Mouse (Mus musculus) kidney, adult 2 months (tissue): Measurements from ENCODE around the gene Rsad1. TPM values are rescaled to one million over a fixed set of nuclear protein-coding genes. Genes with fewer than 3 reads are reported as not detected.

Experiments used
- DNase-seq: peaks from one replicate; pipeline ENCODE4 v3.0.0; 2021
- H3K27ac ChIP-seq: fragments of 200-500 bp; 2 replicates; pipeline ENCODE4 v1.5.1; 2012; ENCODE audit warnings: low read depth, low read length, control low read depth, inconsistent platforms; ENCODE audit not compliant: insufficient read depth
- H3K27me3 ChIP-seq: fragments of 200-500 bp; replicated peaks from 2 replicates; pipeline ENCODE4 v1.6.1; 2012; ENCODE audit warnings: mild to moderate bottlenecking, moderate library complexity, low read length, inconsistent platforms; ENCODE audit not compliant: control insufficient read depth, insufficient read depth
- H3K36me3 ChIP-seq: fragments of 200-500 bp; 2 replicates; pipeline ENCODE4 v1.6.1; 2012; ENCODE audit warnings: mild to moderate bottlenecking, moderate library complexity, low read length, inconsistent platforms; ENCODE audit not compliant: control insufficient read depth, insufficient read depth
- H3K4me1 ChIP-seq: fragments of 200-500 bp; 2 replicates; pipeline ENCODE4 v1.6.1; 2011; ENCODE audit warnings: low read length; ENCODE audit not compliant: control insufficient read depth, insufficient read depth
- H3K4me3 ChIP-seq: fragments of 200-500 bp; 2 replicates; pipeline ENCODE4 v1.5.1; 2011; ENCODE audit warnings: mild to moderate bottlenecking, low read depth, low read length, control low read depth; ENCODE audit not compliant: insufficient read depth
- CTCF ChIP-seq: fragments of 200-500 bp; conservative IDR thresholded peaks from 2 replicates; pipeline ENCODE4 v1.5.1; 2011; ENCODE audit warnings: low read depth, mild to moderate bottlenecking, control low read depth, low read length, moderate library complexity, mixed read lengths; ENCODE audit not compliant: insufficient read depth, insufficient read length
- POLR2A ChIP-seq: fragments of 200-500 bp; IDR thresholded peaks from one replicate; pipeline ENCODE4 v1.6.1; 2011; ENCODE audit warnings: low read depth, low read length, control low read depth
- WGBS: fragments of 180-500 bp; shearing (Covaris S2); methylation state at CpG from one replicate; pipeline ENCODE4 v1.1.7; 2018; 5-methylcytosine and 5-hydroxymethylcytosine counted together
- polyA plus RNA-seq: library from polyadenylated mRNA; depleted of rRNA; stranded (reverse); fragments of >200 nt; gene quantifications from 2 replicates; pipeline ENCODE4 v1.2.3, GENCODE M21; 2012

The Rsad1 gene
- polyA plus RNA-seq, 1 experiment: 8.6 TPM

GRCm38 (mm10) chr11:94513452-94513851 is 35.6 kb downstream of the Rsad1 start:
- no peak overlapping the region for H3K27ac ChIP-seq
- 56% methylated on average over 9 of the region's 9 CpGs for WGBS
- no peaks in the 10 kb centered on the region for H3K36me3 ChIP-seq
- no peaks in the 10 kb centered on the region; the same call in 1 of the 2 replicates for H3K4me1 ChIP-seq
- H3K4me3 ChIP-seq: no peak overlapping the region
- H3K27me3 ChIP-seq: no peaks in the 10 kb centered on the region
- TF ChIP-seq POLR2A (no peak), CTCF (no peak)
- DNase-seq: no peak

GRCm38 (mm10) chr11:94508976-94509375 is 40.1 kb downstream of the Rsad1 start:
- H3K27ac ChIP-seq: peak overlapping the region; percentile 10; the same call in 1 of the 2 replicates
- no peaks in the 10 kb centered on the region for H3K36me3 ChIP-seq
- DNase-seq: peak; percentile 61
- 58% methylated on average over 10 of the region's 10 CpGs for WGBS
- no peak for TF ChIP-seq CTCF
- no peak for TF ChIP-seq POLR2A
- no peaks in the 10 kb centered on the region for H3K27me3 ChIP-seq
- H3K4me1 ChIP-seq: no peaks in the 10 kb centered on the region; the same call in 1 of the 2 replicates
- H3K4me3 ChIP-seq: no peak overlapping the region

- Histone ChIP-seq H3K4me3 (no peak overlapping the region), H3K4me1 (no peaks in the 10 kb centered on the region), H3K27me3 (no peaks in the 10 kb centered on the region), H3K27ac (no peak overlapping the region), H3K36me3 (no peaks in the 10 kb centered on the region)
- DNase-seq: no peak
- TF ChIP-seq CTCF (no peak), POLR2A (no peak)
- 87% methylated on average over 8 of the region's 8 CpGs for WGBS
Observed at GRCm38 (mm10) chr11:94501482-94501881, 47.6 kb downstream of the Rsad1 start.

GRCm38 (mm10) chr11:94500362-94500761 is 48.7 kb downstream of the Rsad1 start:
- DNase-seq: no peak
- H3K27me3 ChIP-seq: no peaks in the 10 kb centered on the region
- TF ChIP-seq POLR2A: no peak
- TF ChIP-seq CTCF: no peak
- H3K27ac ChIP-seq: peak overlapping the region; percentile 77
- 38% methylated on average over 8 of the region's 8 CpGs for WGBS
- H3K4me3 ChIP-seq: peak overlapping the region; percentile 48
- 0 out of 2 replicates have a peak, but pooled peaks cover 2% of the 10 kb centered on the region for H3K4me1 ChIP-seq
- no peaks in the 10 kb centered on the region for H3K36me3 ChIP-seq

GRCm38 (mm10) chr11:94499661-94500152 is 49.3 kb downstream of the Rsad1 start, which contains the start of gene Epn3:
Epn3 (minus strand) TSS chr11:94499974.
- TF ChIP-seq POLR2A (peak; percentile 10), CTCF (no peak)
- DNase-seq: peak; percentile 61
- Histone ChIP-seq H3K4me3 (peak within 1 kb of the TSS; percentile 48), H3K27ac (peak within 1 kb of the TSS; percentile 82), H3K36me3 (no peaks in the 10 kb centered on the region), H3K27me3 (no peaks in the 10 kb centered on the region), H3K4me1 (0 out of 2 replicates have a peak, but pooled peaks cover 2% of the 10 kb centered on the region)
- WGBS: 1% methylated on average over 26 of the region's 26 CpGs

GRCm38 (mm10) chr11:94499035-94499434 is 50.0 kb downstream of the Rsad1 start:
- Histone ChIP-seq H3K27ac (peak overlapping the region; percentile 82), H3K4me3 (peak overlapping the region; percentile 48)
- 9% methylated on average over 2 of the region's 2 CpGs for WGBS

GRCm38 (mm10) chr11:94498093-94498996 is 50.7 kb downstream of the Rsad1 start:
- DNase-seq: peak; percentile 87
- Histone ChIP-seq H3K4me1 (0 out of 2 replicates have a peak, but pooled peaks cover 2% of the 10 kb centered on the region), H3K36me3 (no peaks in the 10 kb centered on the region), H3K4me3 (peak overlapping the region; percentile 51), H3K27me3 (no peaks in the 10 kb centered on the region), H3K27ac (peak overlapping the region; percentile 82)
- WGBS: 37% methylated on average over 19 of the region's 19 CpGs
- peak; percentile 60 for TF ChIP-seq POLR2A
- TF ChIP-seq CTCF: no peak

More at GRCm38 (mm10) chr11:94499035-94499434, 50.0 kb downstream of the Rsad1 start:
- Histone ChIP-seq H3K27me3 (no peaks in the 10 kb centered on the region), H3K4me1 (0 out of 2 replicates have a peak, but pooled peaks cover 2% of the 10 kb centered on the region), H3K36me3 (no peaks in the 10 kb centered on the region)
- TF ChIP-seq POLR2A: no peak
- no peak for TF ChIP-seq CTCF
- DNase-seq: peak; percentile 29
